Mouse (Mus musculus): Measurements from ENCODE around the gene Scgb1a1. TPM values are rescaled to one million over a fixed set of nuclear protein-coding genes. Genes with fewer than 3 reads are reported as not detected.

Scgb1a1 gene
- polyA plus RNA-seq, 1 experiment from 2014 or later = not detected

DNA sequence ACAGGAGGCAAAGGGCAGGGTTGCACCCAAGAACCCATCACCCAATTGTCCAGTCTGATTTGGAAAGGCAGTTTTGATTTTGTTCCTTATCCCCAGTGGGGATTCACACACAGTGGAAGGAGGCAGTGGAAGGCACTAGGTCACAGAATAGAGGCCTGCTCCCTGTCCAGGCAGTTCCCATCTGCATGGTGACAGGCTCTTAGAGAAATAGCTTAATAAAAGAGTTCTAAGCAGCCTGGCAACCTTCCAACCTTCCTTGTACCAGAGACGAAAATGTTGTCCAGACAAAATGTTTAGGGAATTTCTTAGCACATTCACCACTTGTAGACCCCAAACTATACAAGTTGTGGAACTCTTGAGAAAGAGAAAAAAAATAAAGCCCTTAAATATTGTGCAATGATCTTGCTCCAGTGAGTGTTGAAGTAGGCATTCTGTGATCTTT is 39.8 kb downstream of the Scgb1a1 start:
- no peak overlapping the region for H3K9ac ChIP-seq (ENCODE audit: low read length)
- no peak overlapping the region for H3K4me3 ChIP-seq (ENCODE audit: low read depth, low read length)
- no peak for DNase-seq (ENCODE audit: low spot score)
- peaks cover 26% of the 10 kb centered on the region for H3K4me1 ChIP-seq (replicated peaks; ENCODE audit: control insufficient read depth, insufficient read depth, low read length)
- H3K36me3 ChIP-seq (ENCODE audit: control insufficient read depth, insufficient read depth, low read length) = no peaks in the 10 kb centered on the region
- H3K27me3 ChIP-seq (replicated peaks; ENCODE audit: control insufficient read depth, insufficient read depth, low read length) = no peaks in the 10 kb centered on the region
- H3K27ac ChIP-seq (ENCODE audit: low read depth) = peak overlapping the region; percentile 75
- H3K9me3 ChIP-seq (ENCODE audit: control insufficient read depth, low read length) = no peaks in the 10 kb centered on the region
- no peak overlapping the region for H3K4me2 ChIP-seq (ENCODE audit: low read length)
- ATAC-seq (replicated peaks; ENCODE audit: low FRiP score, low TSS enrichment, low read depth) = no peak; the same call in 1 of the 2 replicates
- 23% methylated on average over 1 of the region's 1 CpGs for WGBS

DNA sequence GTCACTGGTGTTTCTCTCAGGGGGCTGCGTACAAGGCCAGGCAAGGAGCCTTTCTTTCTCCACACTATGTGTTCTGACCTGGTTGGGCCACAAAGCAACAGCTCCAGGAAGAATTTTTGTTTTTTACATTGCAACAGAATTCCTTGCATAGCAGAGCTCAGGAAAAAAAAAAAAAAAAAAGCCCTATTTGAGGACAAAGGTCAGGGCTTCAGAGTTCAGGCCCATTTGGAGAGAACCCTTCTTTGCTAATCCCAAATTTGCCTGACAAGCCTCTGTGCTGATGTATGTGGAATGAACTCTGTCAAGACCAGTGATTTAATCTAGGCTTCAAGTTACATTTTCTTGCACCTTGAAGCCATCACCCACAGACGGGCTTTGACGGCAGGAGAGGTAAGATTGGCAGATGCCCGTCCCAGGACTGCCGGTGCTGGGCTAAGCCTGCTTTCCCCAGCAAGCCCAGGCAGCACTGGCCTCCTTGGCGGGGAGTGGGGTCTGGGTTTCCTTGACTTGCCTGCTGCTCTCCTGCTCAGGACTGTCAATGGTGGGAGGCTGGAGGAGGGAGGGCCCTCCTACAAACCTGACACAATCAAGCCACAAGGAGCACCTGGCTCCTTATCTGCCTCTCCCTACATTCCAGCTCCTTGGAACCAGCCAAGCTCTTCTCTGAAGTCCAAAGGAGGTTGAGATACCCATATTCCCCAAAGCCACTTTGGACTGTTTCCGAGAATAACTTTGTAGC is 40.4 kb downstream of the Scgb1a1 start:
- Histone ChIP-seq H3K27me3 (replicated peaks; ENCODE audit: control insufficient read depth, insufficient read depth, low read length) (no peaks in the 10 kb centered on the region), H3K27ac (ENCODE audit: low read depth) (peak overlapping the region; percentile 75), H3K36me3 (ENCODE audit: control insufficient read depth, insufficient read depth, low read length) (no peaks in the 10 kb centered on the region), H3K9me3 (ENCODE audit: control insufficient read depth, low read length) (no peaks in the 10 kb centered on the region), H3K4me2 (ENCODE audit: low read length) (no peak overlapping the region), H3K4me3 (ENCODE audit: low read depth, low read length) (no peak overlapping the region), H3K4me1 (replicated peaks; ENCODE audit: control insufficient read depth, insufficient read depth, low read length) (peaks cover 21% of the 10 kb centered on the region), H3K9ac (ENCODE audit: low read length) (no peak overlapping the region)
- ATAC-seq (replicated peaks; ENCODE audit: low FRiP score, low TSS enrichment, low read depth) = peak; percentile 44; the same call in 1 of the 2 replicates
- no peak for DNase-seq (ENCODE audit: low spot score)
- 40% methylated on average over 7 of the region's 7 CpGs for WGBS

GRCm38 (mm10) chr19:9044291-9044690 is 43.5 kb downstream of the Scgb1a1 start:
- no peaks in the 10 kb centered on the region for H3K27me3 ChIP-seq (replicated peaks; ENCODE audit: control insufficient read depth, insufficient read depth, low read length)
- no peak overlapping the region for H3K4me2 ChIP-seq (ENCODE audit: low read length)
- H3K9ac ChIP-seq (ENCODE audit: low read length) = no peak overlapping the region
- H3K4me1 ChIP-seq (replicated peaks; ENCODE audit: control insufficient read depth, insufficient read depth, low read length) = peaks cover 17% of the 10 kb centered on the region
- no peak for DNase-seq (ENCODE audit: low spot score)
- WGBS = 69% methylated on average over 4 of the region's 4 CpGs
- no peak overlapping the region for H3K4me3 ChIP-seq (ENCODE audit: low read depth, low read length)
- H3K27ac ChIP-seq (ENCODE audit: low read depth) = no peak overlapping the region
- no peak for ATAC-seq (replicated peaks; ENCODE audit: low FRiP score, low TSS enrichment, low read depth)
- no peaks in the 10 kb centered on the region for H3K36me3 ChIP-seq (ENCODE audit: control insufficient read depth, insufficient read depth, low read length)
- no peaks in the 10 kb centered on the region for H3K9me3 ChIP-seq (ENCODE audit: control insufficient read depth, low read length)

- no peaks in the 10 kb centered on the region for H3K9me3 ChIP-seq (ENCODE audit: control insufficient read depth, low read length)
- H3K27me3 ChIP-seq (replicated peaks; ENCODE audit: control insufficient read depth, insufficient read depth, low read length) = no peaks in the 10 kb centered on the region
- WGBS = 93% methylated on average over 1 of the region's 1 CpGs
- peaks cover 14% of the 10 kb centered on the region for H3K4me1 ChIP-seq (replicated peaks; ENCODE audit: control insufficient read depth, insufficient read depth, low read length)
- DNase-seq (ENCODE audit: low spot score) (no peak), ATAC-seq (replicated peaks; ENCODE audit: low FRiP score, low TSS enrichment, low read depth) (no peak)
- H3K9ac ChIP-seq (ENCODE audit: low read length) = no peak overlapping the region
- no peak overlapping the region for H3K4me2 ChIP-seq (ENCODE audit: low read length)
- no peaks in the 10 kb centered on the region for H3K36me3 ChIP-seq (ENCODE audit: control insufficient read depth, insufficient read depth, low read length)
- no peak overlapping the region for H3K4me3 ChIP-seq (ENCODE audit: low read depth, low read length)
- no peak overlapping the region for H3K27ac ChIP-seq (ENCODE audit: low read depth)
Observed at GRCm38 (mm10) chr19:9043123-9043522, 44.6 kb downstream of the Scgb1a1 start.

- H3K9ac ChIP-seq (ENCODE audit: low read length) = no peak overlapping the region
- H3K27me3 ChIP-seq (replicated peaks; ENCODE audit: control insufficient read depth, insufficient read depth, low read length) = no peaks in the 10 kb centered on the region
- DNase-seq (ENCODE audit: low spot score) = no peak
- no peaks in the 10 kb centered on the region for H3K9me3 ChIP-seq (ENCODE audit: control insufficient read depth, low read length)
- ATAC-seq (replicated peaks; ENCODE audit: low FRiP score, low TSS enrichment, low read depth) = no peak
- H3K4me1 ChIP-seq (replicated peaks; ENCODE audit: control insufficient read depth, insufficient read depth, low read length) = no peaks in the 10 kb centered on the region
- no peaks in the 10 kb centered on the region for H3K36me3 ChIP-seq (ENCODE audit: control insufficient read depth, insufficient read depth, low read length)
- no peak overlapping the region for H3K4me3 ChIP-seq (ENCODE audit: low read depth, low read length)
- H3K27ac ChIP-seq (ENCODE audit: low read depth) = no peak overlapping the region
- no peak overlapping the region for H3K4me2 ChIP-seq (ENCODE audit: low read length)
Observed at GRCm38 (mm10) chr19:9041074-9041473, 46.7 kb downstream of the Scgb1a1 start.

- DNase-seq (ENCODE audit: low spot score) (no peak), ATAC-seq (replicated peaks; ENCODE audit: low FRiP score, low TSS enrichment, low read depth) (no peak)
- H3K4me3 ChIP-seq (ENCODE audit: low read depth, low read length) = no peak overlapping the region
- no peaks in the 10 kb centered on the region for H3K9me3 ChIP-seq (ENCODE audit: control insufficient read depth, low read length)
- H3K4me1 ChIP-seq (replicated peaks; ENCODE audit: control insufficient read depth, insufficient read depth, low read length) = no peaks in the 10 kb centered on the region
- no peaks in the 10 kb centered on the region for H3K36me3 ChIP-seq (ENCODE audit: control insufficient read depth, insufficient read depth, low read length)
- no peak overlapping the region for H3K9ac ChIP-seq (ENCODE audit: low read length)
- no peaks in the 10 kb centered on the region for H3K27me3 ChIP-seq (replicated peaks; ENCODE audit: control insufficient read depth, insufficient read depth, low read length)
- 89% methylated on average over 6 of the region's 6 CpGs for whole genome bisulfite sequencing
- no peak overlapping the region for H3K27ac ChIP-seq (ENCODE audit: low read depth)
- no peak overlapping the region for H3K4me2 ChIP-seq (ENCODE audit: low read length)
Observed at GRCm38 (mm10) chr19:9040649-9041048, 47.1 kb downstream of the Scgb1a1 start.

DNA sequence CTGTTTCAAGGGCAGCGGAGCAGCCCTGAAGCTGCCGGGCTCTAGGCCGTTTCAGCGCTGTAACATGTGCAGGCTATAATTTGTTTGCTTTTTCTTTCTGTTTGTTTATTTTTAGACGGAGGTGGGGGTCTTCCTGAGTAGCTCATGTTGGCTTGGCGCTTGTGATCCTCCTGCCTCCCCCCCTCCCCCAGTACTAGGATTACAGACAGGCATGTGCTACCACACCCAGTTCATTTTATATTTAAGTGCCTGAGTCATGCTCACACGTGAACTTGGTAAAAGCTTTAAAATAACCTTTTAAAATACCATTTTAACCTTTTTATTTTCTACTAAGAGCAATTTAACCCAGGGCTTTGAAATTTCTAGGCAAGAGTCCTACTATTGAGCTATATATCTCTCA is 47.8 kb downstream of the Scgb1a1 start:
- H3K4me2 ChIP-seq (ENCODE audit: low read length) = no peak overlapping the region
- DNase-seq (ENCODE audit: low spot score) (no peak), ATAC-seq (replicated peaks; ENCODE audit: low FRiP score, low TSS enrichment, low read depth) (no peak)
- no peaks in the 10 kb centered on the region for H3K36me3 ChIP-seq (ENCODE audit: control insufficient read depth, insufficient read depth, low read length)
- no peaks in the 10 kb centered on the region for H3K4me1 ChIP-seq (replicated peaks; ENCODE audit: control insufficient read depth, insufficient read depth, low read length)
- H3K9me3 ChIP-seq (ENCODE audit: control insufficient read depth, low read length) = no peaks in the 10 kb centered on the region
- no peak overlapping the region for H3K9ac ChIP-seq (ENCODE audit: low read length)
- H3K27ac ChIP-seq (ENCODE audit: low read depth) = no peak overlapping the region
- no peak overlapping the region for H3K4me3 ChIP-seq (ENCODE audit: low read depth, low read length)
- no peaks in the 10 kb centered on the region for H3K27me3 ChIP-seq (replicated peaks; ENCODE audit: control insufficient read depth, insufficient read depth, low read length)
- 29% methylated on average over 7 of the region's 7 CpGs for WGBS

DNA sequence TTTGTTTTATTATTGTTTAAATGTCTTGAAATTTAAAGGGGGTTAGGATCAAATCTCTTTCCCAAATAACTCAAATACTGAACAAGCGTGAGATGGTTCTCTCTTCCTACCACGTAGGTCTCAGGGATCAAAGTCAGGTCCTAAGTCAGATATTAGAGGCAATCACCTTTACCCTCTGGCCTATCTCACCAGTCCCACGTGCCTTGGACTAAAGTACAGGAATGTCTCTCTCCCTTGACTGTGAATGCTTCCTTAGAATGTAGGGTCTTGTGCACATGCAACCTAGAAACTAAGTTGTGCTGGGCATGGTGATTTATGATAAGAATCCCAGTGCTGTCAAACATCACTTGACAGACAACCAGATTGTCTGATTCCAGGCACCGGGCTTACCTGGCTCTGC is 48.5 kb downstream of the Scgb1a1 start:
- Histone ChIP-seq H3K36me3 (ENCODE audit: control insufficient read depth, insufficient read depth, low read length) (no peaks in the 10 kb centered on the region), H3K4me2 (ENCODE audit: low read length) (no peak overlapping the region), H3K4me3 (ENCODE audit: low read depth, low read length) (no peak overlapping the region), H3K27me3 (replicated peaks; ENCODE audit: control insufficient read depth, insufficient read depth, low read length) (no peaks in the 10 kb centered on the region), H3K4me1 (replicated peaks; ENCODE audit: control insufficient read depth, insufficient read depth, low read length) (no peaks in the 10 kb centered on the region), H3K9ac (ENCODE audit: low read length) (no peak overlapping the region), H3K9me3 (ENCODE audit: control insufficient read depth, low read length) (no peaks in the 10 kb centered on the region), H3K27ac (ENCODE audit: low read depth) (no peak overlapping the region)
- ATAC-seq (replicated peaks; ENCODE audit: low FRiP score, low TSS enrichment, low read depth) (no peak), DNase-seq (ENCODE audit: low spot score) (no peak)
- WGBS = 42% methylated on average over 4 of the region's 4 CpGs

DNA sequence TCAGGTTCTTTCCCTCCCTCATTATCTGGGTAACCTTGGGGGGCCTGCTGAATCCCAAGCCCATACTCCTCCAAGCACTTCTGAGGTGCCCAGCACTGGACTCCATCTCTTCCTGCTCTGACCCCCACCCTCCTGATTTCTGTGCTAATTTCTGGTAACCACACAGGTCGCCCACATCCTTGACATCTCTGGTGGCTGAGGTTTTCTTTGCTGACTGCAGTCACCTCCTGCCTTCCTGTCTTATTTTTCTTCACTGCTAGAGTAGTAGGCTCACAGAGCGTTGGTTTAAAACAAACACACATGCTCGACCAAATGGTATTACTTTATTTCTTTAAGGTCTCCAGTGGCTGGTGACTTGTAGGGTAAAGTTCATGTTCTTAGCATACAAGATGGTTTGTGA is 49.6 kb downstream of the Scgb1a1 start:
- no peak overlapping the region for H3K9ac ChIP-seq (ENCODE audit: low read length)
- no peak overlapping the region for H3K27ac ChIP-seq (ENCODE audit: low read depth)
- no peak for DNase-seq (ENCODE audit: low spot score)
- ATAC-seq (replicated peaks; ENCODE audit: low FRiP score, low TSS enrichment, low read depth) = no peak
- no peak overlapping the region for H3K4me3 ChIP-seq (ENCODE audit: low read depth, low read length)
- no peaks in the 10 kb centered on the region for H3K27me3 ChIP-seq (replicated peaks; ENCODE audit: control insufficient read depth, insufficient read depth, low read length)
- H3K36me3 ChIP-seq (ENCODE audit: control insufficient read depth, insufficient read depth, low read length) = no peaks in the 10 kb centered on the region
- 0 out of 2 replicates have a peak, but pooled peaks cover 2% of the 10 kb centered on the region for H3K4me1 ChIP-seq (replicated peaks; ENCODE audit: control insufficient read depth, insufficient read depth, low read length)
- 63% methylated on average over 3 of the region's 3 CpGs for WGBS
- H3K9me3 ChIP-seq (ENCODE audit: control insufficient read depth, low read length) = no peaks in the 10 kb centered on the region
- no peak overlapping the region for H3K4me2 ChIP-seq (ENCODE audit: low read length)
